Comparison of ENCODE assay signal across 13 mouse cellular contexts in the genomic region with DNA sequence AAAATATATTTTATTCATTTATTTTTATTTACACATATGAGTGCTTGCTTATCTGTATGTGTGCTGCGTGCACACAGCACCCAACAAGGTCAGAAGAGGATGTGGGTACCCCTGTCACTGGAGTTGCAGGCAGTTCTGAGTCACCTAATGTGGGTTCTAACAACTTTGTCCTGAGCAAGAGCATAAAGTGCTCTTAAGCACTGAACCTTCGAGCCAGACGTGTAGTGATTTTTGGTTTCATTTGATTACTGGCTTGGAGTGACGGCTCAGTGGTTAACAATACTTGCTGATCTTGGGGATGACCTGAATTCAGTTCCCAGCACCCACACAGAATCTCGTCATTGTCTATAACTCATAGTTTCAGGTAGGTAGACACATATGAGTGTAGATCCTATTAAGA.
"Had no signal": no experiment of that assay in that cellular context is flagged by ENCODE, and none has a peak within 500 bp of the region (broad histone marks: within the 10 kb centered on the region; RNA-seq: fewer than 3 reads in every experiment).

No protein-coding gene starts in this region.

- H3K27ac ChIP-seq: kidney, embryonic 15.5 days; left cerebral cortex, adult 2 months; limb, embryonic 15.5 days; liver, embryonic 12.5 days; midbrain, embryonic 12.5 days; neural tube, embryonic 15.5 days had no signal

- H3K9ac ChIP-seq: kidney, embryonic 15.5 days; limb, embryonic 15.5 days; liver, embryonic 12.5 days; lung, embryonic 14.5 days; midbrain, embryonic 12.5 days; neural tube, embryonic 15.5 days had no signal

- H3K27me3 ChIP-seq: kidney, embryonic 15.5 days; limb, embryonic 15.5 days; liver, embryonic 12.5 days; megakaryocyte, embryonic 14.5 days; midbrain, embryonic 12.5 days; neural tube, embryonic 15.5 days had no signal

- H3K36me3 ChIP-seq: kidney, embryonic 15.5 days; limb, embryonic 15.5 days; liver, embryonic 12.5 days; midbrain, embryonic 12.5 days; neural tube, embryonic 15.5 days had no signal

- DNase-seq: kidney, adult 2 months; kidney, postnatal 14 days; lung, embryonic 14.5 days; lung, postnatal 10 days; lung, postnatal 4 days; thymus, postnatal 4 days had no signal

- H3K4me2 ChIP-seq: kidney, embryonic 15.5 days; limb, embryonic 15.5 days; liver, embryonic 12.5 days; lung, embryonic 14.5 days; midbrain, embryonic 12.5 days; neural tube, embryonic 15.5 days had no signal

- ATAC-seq: liver, embryonic 12.5 days had no signal

- H3K9me3 ChIP-seq: kidney, embryonic 15.5 days; limb, embryonic 15.5 days; liver, embryonic 12.5 days; midbrain, embryonic 12.5 days; neural tube, embryonic 15.5 days had no signal

- H3K4me3 ChIP-seq: kidney, embryonic 15.5 days; left cerebral cortex, adult 2 months; limb, embryonic 15.5 days; liver, embryonic 12.5 days; megakaryocyte, embryonic 14.5 days; midbrain, embryonic 12.5 days; neural tube, embryonic 15.5 days had no signal

- H3K4me1 ChIP-seq: kidney, embryonic 15.5 days; limb, embryonic 15.5 days; liver, embryonic 12.5 days; megakaryocyte, embryonic 14.5 days; midbrain, embryonic 12.5 days; neural tube, embryonic 15.5 days had no signal
